Mouse (Mus musculus): ENCODE data around the gene Dclk1.

Dclk1 gene

DNA sequence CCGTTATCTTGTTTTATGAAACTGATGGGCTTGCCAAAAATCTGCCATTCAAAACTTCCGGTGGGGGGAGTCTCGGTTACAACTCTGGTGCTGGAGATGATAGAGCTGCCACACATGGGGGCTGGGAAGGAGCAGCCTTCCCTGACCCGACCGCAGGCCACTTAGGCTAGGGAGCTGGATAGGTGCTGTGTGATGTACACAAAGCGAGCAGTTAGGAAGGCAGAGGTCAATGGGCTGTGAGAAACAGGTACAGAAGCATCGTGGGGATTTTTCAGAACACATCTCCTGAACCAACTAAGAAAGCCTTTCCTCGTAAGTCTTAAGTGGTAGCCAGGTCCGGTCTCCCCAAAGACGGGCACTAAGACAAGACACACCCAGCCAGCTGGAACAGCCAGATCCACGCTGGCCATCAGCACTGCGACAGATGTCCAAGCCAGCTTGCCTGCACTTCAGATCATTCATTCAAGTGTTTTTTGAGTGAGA is 297.7 kb downstream of the Dclk1 start:
- no peak for DNase-seq (ENCODE audit: low spot score)

DNA sequence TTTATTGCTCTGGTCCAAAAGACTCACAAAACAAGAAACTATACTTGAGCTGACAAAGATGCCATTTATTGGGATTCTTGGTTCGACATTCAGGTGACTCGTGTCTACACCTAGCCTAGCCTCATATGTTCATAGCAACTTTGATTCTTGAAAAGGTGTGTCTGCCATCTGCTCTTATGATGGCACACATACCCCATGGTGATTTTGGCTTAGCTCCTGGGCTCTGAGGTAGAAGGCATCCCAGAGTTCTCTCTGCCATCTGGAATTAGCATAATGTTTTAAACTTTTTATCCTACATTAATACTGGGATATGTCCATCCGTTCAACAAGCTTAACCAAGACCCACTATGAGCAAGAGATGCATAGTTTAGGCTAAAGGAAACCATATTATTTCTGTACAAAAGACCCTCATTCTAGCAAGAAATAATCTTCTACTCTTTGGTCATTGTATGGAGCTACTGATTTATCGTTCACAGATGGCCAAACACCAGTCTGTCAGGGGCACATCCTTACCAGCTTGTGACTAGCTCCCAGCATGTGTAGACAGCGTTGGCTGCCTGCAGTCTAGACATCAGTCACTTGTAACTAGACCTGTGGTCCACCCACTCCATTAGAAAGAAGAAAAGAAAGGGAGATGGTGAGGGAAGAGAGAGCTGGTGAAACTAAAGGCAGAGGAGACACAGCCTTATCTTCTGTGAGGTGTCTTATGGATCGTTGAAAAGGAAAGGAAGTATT is 298.4 kb downstream of the Dclk1 start:
- no peak for DNase-seq (ENCODE audit: low spot score)

DNA sequence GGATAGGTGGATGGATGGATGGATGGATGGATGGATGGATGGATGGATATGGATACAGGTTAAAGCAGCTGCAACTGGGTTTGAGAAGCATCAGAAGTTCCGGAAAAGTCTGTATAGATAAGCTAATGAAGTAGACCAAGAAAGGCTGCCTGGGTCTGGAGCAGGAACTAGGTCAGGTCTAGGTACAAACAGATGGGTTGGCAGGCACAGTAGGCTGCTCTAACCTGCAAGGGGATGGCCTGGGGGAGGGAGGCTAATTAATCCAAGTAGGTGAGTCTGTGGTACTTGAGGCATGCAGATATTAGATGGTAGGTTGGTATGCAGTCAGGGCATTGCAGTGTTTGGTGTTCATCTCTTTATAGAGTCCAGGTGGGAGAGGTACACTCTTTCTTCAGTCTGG is 299.6 kb downstream of the Dclk1 start:
- DNase-seq (ENCODE audit: low spot score), result no peak

DNA sequence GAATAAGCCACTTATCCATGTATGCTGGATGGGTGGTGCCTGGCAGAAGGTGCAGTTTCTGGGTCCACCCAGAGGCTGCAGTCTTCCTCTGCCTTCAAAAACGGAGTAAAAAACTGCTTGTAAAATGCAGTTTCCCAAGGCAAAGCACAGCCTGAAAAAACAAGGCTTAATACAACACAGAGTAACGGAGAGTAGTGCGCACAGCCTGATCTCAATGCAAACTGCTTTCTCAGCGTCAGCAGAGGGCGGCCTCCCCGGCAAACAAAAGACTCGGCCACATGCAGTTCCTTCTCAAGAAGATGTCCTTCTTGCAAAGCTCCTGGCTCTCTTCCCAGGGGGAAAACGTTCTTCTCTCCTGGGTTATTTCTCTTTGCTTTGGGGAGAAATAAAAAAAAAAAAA is 300.1 kb downstream of the Dclk1 start:
- peak; percentile 34 for DNase-seq (ENCODE audit: low spot score)

DNA sequence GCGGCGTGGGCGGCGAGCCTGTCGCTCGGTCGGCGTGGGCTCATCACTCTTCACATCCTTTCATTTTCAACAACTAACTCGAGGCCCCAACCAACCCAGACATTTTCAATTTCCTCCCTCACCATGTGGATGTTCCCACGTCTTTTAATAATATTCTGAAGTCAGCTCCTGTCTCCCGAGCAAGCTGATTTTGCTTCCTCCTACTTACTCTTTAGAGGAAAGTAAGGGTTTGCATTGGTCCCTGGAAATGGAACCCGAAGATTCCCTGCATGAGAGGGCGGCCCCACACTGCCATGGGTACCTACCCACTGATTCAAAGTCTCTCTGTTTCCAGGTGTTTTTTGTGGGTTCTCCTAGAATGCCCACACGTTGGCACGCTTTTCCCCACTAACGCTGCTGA is 300.8 kb downstream of the Dclk1 start:
- no peak for DNase-seq (ENCODE audit: low spot score)

DNA sequence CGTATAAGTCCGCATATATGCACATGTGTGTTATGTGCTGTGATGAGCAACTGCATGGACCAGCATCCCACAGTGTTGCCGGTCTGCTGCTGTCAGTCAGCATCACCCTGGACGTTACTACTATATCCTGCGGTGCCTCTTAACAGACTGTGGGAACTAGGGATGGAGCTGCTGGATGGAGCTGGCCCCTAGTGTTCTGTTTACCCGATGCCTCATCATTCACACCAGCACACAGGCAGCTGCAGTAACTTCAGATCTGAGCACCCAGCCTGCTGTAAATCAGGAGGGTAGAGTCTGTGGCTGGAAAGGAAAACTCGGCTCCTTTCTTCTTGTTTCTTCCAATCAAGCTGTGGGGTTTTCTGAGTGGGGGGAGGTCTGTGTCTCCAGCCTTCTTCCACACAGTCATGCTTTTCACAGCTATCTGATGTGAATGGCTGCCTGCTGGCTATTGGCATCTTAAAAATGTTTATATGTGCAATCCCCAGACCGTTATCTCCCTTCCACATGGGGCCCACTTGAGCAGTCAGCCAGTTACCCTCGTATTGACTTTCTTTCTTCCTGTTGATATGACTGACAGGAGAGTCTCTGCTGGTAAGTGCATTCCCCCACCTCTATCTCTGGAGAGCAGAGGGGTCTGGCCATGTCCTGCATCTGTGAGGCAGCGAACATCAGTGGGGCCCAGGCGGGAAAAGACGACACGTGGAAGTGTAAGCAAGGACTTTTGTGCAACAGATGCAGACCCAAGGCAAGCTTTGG is 301.9 kb downstream of the Dclk1 start:
- DNase-seq (ENCODE audit: low spot score), result no peak

DNA sequence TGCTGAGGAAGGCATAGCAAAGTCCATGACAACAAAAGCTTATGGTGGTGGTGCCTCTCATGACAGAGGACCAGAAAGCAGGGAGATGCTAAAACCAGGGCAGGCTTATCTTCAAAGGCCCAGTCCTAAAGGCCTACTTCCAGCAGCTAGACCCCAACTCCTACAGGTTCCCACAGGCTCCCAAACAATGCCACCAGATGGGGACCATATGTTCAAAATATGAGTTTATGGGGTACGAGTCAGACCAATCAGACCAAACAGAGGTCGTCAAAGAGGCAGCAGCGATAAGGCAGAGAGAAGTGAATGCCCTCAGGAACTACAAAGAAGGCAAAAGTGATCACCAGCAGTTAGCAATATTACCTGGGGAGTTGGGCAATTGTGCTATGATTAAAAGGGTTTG is 303.1 kb downstream of the Dclk1 start:
- DNase-seq (ENCODE audit: low spot score), result no peak

DNA sequence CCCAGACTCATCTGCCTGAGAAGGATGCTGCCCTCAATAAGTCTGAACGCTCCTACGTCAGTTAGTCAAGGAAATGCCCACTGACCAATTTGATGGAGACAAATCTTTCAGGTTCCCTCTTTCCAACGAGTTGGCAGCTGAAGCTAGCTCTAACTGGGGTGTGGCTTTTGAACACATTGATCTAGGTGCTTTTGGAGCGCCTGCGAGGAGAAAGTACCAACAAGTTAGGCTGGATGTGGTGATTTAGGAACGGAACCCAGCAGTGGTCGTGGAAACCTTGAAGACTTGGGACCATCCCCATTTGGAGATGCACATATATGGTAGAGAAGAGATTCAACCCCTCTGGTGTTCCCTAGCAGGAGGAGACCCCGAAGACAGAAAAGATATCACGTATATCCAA is 303.8 kb downstream of the Dclk1 start:
- DNase-seq (ENCODE audit: low spot score), result no peak

DNA sequence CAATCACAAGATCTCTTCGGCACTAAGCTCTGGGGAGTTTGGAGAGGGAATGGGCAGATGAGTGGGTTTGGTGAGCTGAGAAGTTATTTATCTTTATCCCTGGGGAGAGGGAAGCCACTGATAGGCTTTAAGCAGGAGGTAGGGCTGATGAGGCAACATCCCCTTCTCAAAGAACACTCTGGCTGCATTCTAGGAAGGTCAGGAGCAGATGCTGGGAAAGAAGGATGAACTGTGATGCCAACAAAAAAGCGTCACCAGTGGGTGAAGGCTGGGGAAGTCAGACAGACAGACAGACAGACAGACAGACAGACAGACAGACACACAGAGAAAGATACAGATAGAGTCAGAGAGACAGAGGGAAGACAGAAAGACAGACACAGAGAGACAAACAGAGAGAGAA is 304.9 kb downstream of the Dclk1 start:
- no peak for DNase-seq (ENCODE audit: low spot score)

DNA sequence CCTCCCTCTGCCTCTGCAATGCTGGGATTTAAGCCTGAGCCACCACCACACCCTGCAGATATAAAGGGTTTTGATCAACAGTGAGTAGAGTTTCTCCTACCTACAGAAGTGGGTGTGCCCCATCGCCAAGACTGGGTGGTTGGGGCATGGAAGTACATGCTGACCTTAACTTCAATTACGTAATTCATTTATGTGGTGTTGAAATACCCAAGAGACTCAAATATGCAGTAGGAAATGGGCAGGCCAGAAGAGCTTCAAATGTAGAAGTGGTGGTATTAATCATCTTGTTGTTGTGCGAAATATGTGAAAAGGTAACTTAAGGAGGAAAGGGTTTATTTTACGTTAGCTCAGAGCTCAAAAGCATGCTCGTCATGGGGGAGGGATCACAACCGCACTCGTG is 307.2 kb downstream of the Dclk1 start:
- no peak for DNase-seq (ENCODE audit: low spot score)

DNA sequence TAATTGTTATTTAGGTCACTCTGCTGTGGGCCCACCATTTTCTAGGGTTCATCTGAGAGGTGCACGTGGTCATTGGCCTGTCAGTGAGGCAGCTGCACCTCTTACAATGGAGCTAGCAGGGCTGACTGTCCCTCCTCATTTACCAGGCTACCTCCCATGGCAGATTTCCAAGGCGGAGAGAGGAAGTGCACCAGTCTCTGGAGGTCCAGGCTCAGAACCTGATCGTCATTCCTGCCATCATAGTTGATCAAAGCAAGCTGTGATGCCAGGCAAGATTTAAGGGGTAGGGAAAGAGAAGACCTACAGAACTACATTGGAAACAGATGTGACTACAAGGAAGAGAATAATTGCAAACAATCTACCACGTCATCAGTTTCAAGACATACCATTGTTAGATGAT is 308.8 kb downstream of the Dclk1 start:
- no peak for DNase-seq (ENCODE audit: low spot score)

DNA sequence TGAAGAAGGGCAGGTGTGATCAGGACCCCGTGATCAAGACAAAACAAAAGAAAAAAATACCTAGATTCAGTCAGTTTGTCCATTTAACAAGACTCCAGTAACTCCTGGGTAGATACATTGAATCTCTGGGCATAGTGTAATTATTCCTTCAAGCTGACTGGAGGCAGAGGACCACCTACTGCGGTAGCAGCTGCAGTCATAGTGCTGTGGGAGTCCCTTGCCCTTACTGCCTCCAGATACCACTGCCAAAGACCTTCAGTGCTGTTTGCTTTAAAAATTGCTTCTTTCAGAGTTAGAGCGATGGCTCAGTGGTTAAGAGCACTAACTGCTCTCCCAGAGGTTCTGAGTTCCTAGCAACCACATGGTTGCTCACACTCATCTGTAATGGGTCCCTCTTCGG is 309.7 kb downstream of the Dclk1 start:
- DNase-seq (ENCODE audit: low spot score), result no peak

DNA sequence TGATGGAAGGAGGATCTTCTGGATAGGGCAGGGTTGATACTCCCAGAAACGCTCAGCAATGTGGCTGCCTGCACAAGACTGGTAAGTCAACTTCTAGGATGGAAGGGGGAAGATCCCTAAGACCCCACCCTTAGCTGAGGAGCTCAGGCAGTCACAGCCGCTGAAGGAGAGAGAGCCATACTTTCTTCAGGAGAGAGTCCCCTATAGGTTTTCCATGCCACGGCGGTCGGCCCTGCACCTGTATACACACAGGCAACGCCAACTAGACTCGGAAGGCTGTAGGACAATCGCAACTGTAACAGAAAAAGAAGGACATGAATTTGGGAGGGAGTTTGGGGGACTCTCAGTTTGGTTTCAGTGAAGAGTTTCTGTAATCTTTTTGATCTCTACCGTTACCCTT is 310.9 kb downstream of the Dclk1 start:
- DNase-seq (ENCODE audit: low spot score), result no peak

DNA sequence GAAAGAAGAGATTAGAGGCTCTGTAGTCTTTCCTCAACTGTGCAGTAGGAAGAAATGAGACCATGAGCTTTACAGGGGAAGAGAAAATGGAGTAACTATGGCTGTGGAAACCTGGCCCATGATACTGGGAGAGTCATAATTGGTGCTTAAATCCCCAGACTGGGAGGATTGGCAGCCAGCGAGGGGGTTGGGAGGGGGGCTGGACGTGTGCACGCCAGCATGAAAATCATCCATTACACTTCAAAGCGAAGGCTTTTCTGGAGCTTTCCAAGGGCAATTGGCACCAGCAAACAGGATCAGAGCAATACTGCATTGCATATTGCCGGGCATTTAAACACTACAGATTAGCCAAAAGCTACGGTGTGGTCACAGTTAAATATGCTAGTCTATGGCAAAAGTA is 313.7 kb downstream of the Dclk1 start:
- no peak for DNase-seq (ENCODE audit: low spot score)

DNA sequence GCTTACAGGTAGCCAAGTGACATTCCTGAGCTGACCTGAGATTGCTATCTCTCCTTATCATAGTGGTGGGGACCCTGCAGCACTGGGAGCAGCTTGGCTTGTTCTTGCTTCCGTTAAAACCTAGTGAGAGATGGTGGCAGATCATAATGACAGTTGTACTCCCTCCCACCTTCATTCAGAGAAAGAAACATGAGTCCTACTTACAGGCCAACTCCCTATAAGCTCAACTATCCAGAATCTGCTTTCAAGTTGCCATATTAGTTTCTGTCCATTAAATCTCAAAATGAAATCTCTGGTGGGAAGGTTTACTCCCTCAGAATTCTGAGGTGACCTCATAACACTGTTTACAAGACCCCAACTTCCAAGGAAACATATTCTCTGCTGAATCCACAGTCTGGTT is 316.4 kb downstream of the Dclk1 start:
- no peak for DNase-seq (ENCODE audit: low spot score)

DNA sequence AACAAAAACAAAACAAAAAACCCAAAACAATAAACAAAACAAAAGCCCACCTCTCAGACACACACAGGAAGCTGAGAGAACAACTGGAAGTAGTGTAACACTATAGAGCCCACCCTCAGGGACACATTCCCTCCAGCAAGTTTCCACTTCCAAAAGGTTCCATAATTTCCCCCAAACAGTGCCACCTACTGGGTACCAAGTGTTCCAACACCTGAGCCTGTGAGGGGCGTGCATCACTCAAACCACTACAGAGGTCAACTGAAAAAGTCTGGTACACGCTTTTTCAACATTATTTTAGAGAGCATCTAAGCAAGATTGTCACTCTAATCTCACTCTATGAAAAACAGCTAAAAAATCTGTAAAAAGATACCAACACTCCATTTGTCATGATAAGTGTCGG is 325.3 kb downstream of the Dclk1 start:
- no peak for DNase-seq (ENCODE audit: low spot score)

DNA sequence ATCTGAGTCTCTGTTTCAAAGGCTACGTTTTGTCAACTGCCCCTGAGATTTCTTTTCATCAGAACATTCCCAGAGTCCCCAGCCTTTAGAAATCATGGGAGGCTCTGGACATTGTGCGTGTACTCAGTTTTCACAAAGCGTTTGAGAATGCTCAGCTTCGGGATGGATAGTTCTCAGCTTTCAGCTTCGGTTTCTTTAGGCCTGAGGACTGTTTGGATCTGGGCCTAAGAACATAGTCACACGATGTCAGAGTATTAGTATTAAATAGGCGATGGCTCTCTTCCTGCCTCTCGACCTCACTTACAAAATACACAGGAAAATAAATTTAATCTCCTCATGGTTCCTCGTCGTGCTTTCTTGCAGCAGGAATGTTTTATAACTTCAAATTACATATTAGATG is 327.4 kb downstream of the Dclk1 start:
- no peak for DNase-seq (ENCODE audit: low spot score)

DNA sequence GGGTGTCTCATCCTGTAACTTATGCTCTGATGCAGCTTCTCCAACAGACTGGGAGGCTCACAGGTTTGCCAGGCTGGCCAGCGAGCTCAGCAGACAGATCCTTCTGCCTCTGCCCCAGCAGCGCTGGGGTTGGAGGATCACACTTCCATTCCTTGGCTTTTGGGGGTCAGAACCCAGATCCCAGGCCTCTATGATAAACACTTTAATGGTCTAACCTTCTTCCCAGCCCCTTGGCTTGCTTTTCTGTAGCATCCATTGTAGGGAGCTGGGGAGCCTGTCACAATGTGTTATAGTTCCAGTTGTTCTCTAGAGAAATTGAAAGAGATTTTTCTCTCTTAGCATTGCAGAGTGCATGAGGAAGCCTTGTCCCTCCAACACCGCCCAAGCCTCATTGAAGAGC is 328.9 kb downstream of the Dclk1 start:
- no peak for DNase-seq (ENCODE audit: low spot score)

DNA sequence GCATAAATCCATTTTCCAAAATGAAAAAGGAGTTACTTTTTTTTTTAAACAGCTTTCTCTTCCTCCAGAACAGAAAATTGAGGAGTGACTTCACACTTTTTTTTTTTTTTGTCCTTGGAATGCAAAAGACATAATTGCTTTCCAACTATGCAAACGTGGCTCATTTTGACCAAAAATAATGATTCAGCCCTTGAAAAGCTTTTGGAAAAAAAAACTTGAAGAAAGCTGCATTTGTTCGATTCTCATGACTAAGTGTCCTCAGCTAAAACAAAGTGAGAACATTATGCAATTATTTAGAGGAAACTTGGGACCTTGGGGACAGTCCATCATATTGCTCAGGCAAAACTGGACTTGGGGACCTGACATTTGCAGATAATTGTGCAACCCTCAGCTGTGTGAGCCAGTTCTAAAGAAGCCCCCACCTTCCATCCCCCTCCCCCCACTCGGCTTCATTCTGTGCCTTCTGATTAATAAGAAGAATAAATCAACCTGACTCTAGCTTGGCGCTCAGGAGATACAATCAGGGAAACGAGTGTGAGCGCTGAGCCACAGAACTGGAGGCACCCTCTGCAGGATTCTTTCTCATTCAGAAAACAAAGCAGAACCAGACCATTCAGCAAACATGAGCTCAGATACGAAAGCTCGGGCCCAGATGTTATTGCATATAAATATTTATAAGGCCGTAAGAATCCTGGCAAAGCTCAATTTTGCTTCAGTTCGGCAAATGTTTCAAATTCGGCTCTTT is 329.6 kb downstream of the Dclk1 start:
- no peak for DNase-seq (ENCODE audit: low spot score)

DNA sequence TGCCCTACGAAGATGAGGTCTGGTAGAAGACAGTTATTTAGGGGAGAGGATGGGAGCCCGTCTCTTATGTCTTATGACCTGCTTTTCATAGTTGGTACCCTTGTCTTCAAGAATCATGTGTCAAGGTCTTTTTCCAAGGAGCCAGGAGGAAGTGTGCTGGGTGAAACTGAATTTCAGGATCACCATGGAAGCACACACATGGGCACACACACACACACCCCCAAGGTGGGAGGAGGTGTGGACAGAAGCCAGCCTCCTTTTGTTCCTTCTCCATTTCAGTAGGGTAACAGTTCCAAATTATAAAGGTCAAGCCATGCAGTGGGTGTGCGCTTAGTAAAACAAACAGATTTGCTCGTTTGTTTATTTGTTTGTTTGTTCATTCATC is 330.1 kb downstream of the Dclk1 start:
- DNase-seq (ENCODE audit: low spot score), result no peak

DNA sequence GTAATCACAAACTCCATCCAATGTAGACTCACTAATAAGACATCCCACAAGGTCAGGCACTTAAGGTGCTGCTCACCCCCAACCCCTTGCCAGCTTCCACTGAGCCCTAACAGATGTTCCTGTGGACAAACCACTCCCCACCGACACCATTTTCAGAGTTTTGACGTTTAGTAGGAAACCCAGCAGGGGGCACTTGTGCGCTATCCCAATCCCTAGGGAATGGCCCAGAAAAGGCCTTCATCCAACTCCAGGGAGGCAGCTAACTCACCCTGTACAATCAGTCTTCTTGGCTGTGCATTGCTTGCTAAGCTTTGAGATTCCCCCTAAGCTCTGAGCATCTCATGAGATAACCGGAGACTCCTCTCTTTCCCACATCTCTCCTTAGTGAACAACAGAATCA is 331.8 kb downstream of the Dclk1 start:
- no peak for DNase-seq (ENCODE audit: low spot score)

DNA sequence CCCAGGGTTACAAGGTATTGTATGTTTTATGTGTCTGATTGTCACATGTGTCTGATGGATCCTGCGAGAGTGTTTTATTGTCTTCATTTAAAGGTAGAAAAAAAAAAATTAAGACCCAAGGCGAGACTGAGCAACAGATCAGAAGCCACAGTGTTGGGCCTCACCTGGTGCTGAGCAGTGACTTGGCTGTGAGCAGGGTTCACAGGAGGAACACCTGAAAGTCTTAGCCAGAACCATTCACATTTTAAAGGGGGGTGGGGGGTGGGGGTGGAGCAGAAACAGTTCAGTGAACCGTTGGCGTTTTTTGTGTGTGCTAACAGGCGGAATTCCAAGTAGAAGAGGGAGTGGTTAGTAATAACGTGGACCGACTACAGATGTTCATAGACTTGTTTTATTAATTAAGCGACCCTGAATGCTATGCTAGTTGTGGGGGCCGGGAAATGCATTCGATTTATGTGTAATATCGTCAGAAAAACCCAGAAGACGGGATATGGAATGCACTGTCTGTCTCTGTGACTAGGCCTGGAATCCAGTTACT is 345.3 kb downstream of the Dclk1 start:
- no peak for DNase-seq (ENCODE audit: low spot score)

Data from testis, postnatal 14 days (tissue).